In the genomic region with DNA sequence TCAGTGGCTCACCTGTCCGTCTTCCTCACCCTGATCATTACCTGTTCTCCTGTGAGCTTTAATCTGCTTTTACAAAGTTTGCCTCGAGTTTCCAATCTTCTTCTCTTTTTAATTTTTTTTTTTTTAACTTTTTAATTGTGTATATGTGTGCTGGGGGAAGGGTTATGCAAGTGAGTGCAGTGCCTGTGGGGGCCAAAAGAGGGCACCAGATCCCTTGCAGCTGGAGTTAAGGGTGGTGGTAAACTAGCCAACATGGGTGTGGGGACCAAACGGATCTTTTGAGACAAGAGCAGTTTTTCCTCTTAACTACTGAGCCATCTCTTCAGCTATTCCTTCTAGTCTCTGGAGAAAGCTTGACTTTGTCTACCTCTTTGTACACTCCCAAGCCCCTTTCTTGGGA, we compare ENCODE assay signal across 14 mouse cellular contexts. TPM values are rescaled to one million over a fixed set of nuclear protein-coding genes. Genes with fewer than 3 reads are reported as not detected.
DNase-seq lines count a peak whose midpoint lies in the region; ATAC-seq and TF ChIP-seq lines count a peak whose summit lies in the region.
"Had no signal": no experiment of that assay in that cellular context is flagged by ENCODE, and none has a peak within 500 bp of the region (broad histone marks: within the 10 kb centered on the region; RNA-seq: fewer than 3 reads in every experiment).

No protein-coding gene starts in this region.

- no peak overlapping the region for H3K4me2 ChIP-seq in lung, embryonic 14.5 days
- H3K4me2 ChIP-seq: hindbrain, embryonic 15.5 days; midbrain, embryonic 12.5 days had no signal

- H3K9ac ChIP-seq in lung, embryonic 14.5 days = no peak overlapping the region
- H3K9ac ChIP-seq in ES-Bruce4 (ENCODE audit: low read depth, poor library complexity, severe bottlenecking) = no peak overlapping the region
- H3K9ac ChIP-seq: hindbrain, embryonic 15.5 days; midbrain, embryonic 12.5 days had no signal

- peak; percentile 53 for TF ChIP-seq CTCF in gastrocnemius, adult 2 months (IDR thresholded peaks at IDR 0.05)
- TF ChIP-seq CTCF in lung, embryonic 14.5 days (IDR thresholded peaks at IDR 0.05; ENCODE audit: low read depth) = peak; percentile 48
- peak; percentile 73 for TF ChIP-seq CTCF in ES-Bruce4 (IDR thresholded peaks at IDR 0.05; ENCODE audit: low read depth, low read length)

- no peaks in the 10 kb centered on the region for H3K9me3 ChIP-seq in lung, embryonic 14.5 days (ENCODE audit: low read depth, low read length)
- H3K9me3 ChIP-seq in ES-Bruce4 (replicated peaks; ENCODE audit: control insufficient read depth, insufficient read depth, low read length, poor library complexity, severe bottlenecking) = no peaks in the 10 kb centered on the region
- H3K9me3 ChIP-seq: hindbrain, embryonic 15.5 days; midbrain, embryonic 12.5 days had no signal

- TF ChIP-seq POLR2A in ES-Bruce4 (IDR thresholded peaks at IDR 0.05; ENCODE audit: insufficient read depth, low read length) = no peak

- no peak overlapping the region for H3K27ac ChIP-seq in gastrocnemius, adult 2 months
- no peak overlapping the region for H3K27ac ChIP-seq in lung, embryonic 14.5 days (ENCODE audit: low read depth)
- H3K27ac ChIP-seq in ES-Bruce4 (ENCODE audit: insufficient read depth, low read length) = no peak overlapping the region
- H3K27ac ChIP-seq: hindbrain, embryonic 15.5 days; midbrain, embryonic 12.5 days had no signal

- no peaks in the 10 kb centered on the region for H3K4me1 ChIP-seq in lung, embryonic 14.5 days (ENCODE audit: insufficient read depth)
- H3K4me1 ChIP-seq in ES-Bruce4 (ENCODE audit: control insufficient read depth, insufficient read depth, low read length) = no peaks in the 10 kb centered on the region
- H3K4me1 ChIP-seq: hindbrain, embryonic 15.5 days; midbrain, embryonic 12.5 days had no signal

- ATAC-seq in lung, embryonic 14.5 days (ENCODE audit: insufficient read depth) = no peak

- 72% methylated on average over 3 of the region's 3 CpGs for WGBS in lung, embryonic 14.5 days

- no peak for DNase-seq in gastrocnemius, adult 2 months
- no peak for DNase-seq in gastrocnemius, postnatal 4 days (ENCODE audit: low spot score in 2 of 2)
- no peak for DNase-seq in lung, embryonic 14.5 days
- no peak for DNase-seq in lung, postnatal 4 days
- peak; percentile 46 for DNase-seq in naive thymus-derived CD4-positive, alpha-beta T cell, adult 2 months (ENCODE audit: low read depth)
- no peak for DNase-seq in urinary bladder, postnatal 36 days (ENCODE audit: low spot score in 2 of 2)
- DNase-seq in heart, adult 18-20 months = no peak
- DNase-seq: gastrocnemius, postnatal 36 days had no signal

- intact Hi-C loops in gastrocnemius, adult 2 months (cut with DNase I) = no loop called here

- H3K4me3 ChIP-seq in gastrocnemius, adult 2 months = no peak overlapping the region
- H3K4me3 ChIP-seq in lung, embryonic 14.5 days (ENCODE audit: low read depth, low read length) = no peak overlapping the region
- H3K4me3 ChIP-seq in ES-Bruce4 (ENCODE audit: low read depth, low read length) = no peak overlapping the region
- H3K4me3 ChIP-seq: hindbrain, embryonic 15.5 days; midbrain, embryonic 12.5 days had no signal

- H3K36me3 ChIP-seq in lung, embryonic 14.5 days (ENCODE audit: insufficient read depth) = peaks cover 67% of the 10 kb centered on the region
- peaks cover 3% of the 10 kb centered on the region; the same call in 1 of the 2 replicates for H3K36me3 ChIP-seq in ES-Bruce4 (ENCODE audit: control insufficient read depth, insufficient read depth, low read length, poor library complexity, severe bottlenecking)

- TF ChIP-seq EP300 in ES-Bruce4 (IDR thresholded peaks at IDR 0.05; ENCODE audit: insufficient read depth, low read depth, low read length) = no peak

- no peaks in the 10 kb centered on the region for H3K27me3 ChIP-seq in lung, embryonic 14.5 days (ENCODE audit: insufficient read depth, low read length)
- no peaks in the 10 kb centered on the region for H3K27me3 ChIP-seq in ES-Bruce4 (ENCODE audit: control insufficient read depth, insufficient read depth, low read length, poor library complexity, severe bottlenecking)
- H3K27me3 ChIP-seq: hindbrain, embryonic 15.5 days; midbrain, embryonic 12.5 days had no signal

RNA-seq across cellular contexts. Expression of a gene that starts 3.2 kb away (rescaled TPM):
- total RNA-seq in gastrocnemius, adult 2 months (2021) = 1 to 10 TPM; 2.6 TPM
- 1 to 10 TPM; 3.4 to 4.9 TPM for total RNA-seq in gastrocnemius, postnatal 4 days (2021)
- polyA plus RNA-seq in lung, embryonic 14.5 days (2014; fragmentation: Nextera tagmentation; extraction: Ambion mirVana) = 1.9 and 2.9 TPM in 2 replicates
- 0.68 and 1.0 TPM in 2 replicates for polyA plus RNA-seq in ES-Bruce4 (2011; ENCODE audit: insufficient read depth, insufficient read length, low read depth, missing spikeins)
- total RNA-seq in heart, adult 18-20 months (2021) = under 1 TPM; 0.87 to 0.92 TPM

RNA-seq across cellular contexts. Expression of a gene that starts 9.9 kb away (rescaled TPM):
- total RNA-seq in gastrocnemius, adult 2 months (2021) = 10 to 100 TPM; 33.0 to 37.0 TPM
- 10 to 100 TPM; 54.7 to 56.9 TPM for total RNA-seq in gastrocnemius, postnatal 4 days (2021)
- polyA plus RNA-seq in lung, embryonic 14.5 days (2014; fragmentation: Nextera tagmentation; extraction: Ambion mirVana) = 74.5 and 81.2 TPM in 2 replicates
- polyA plus RNA-seq in ES-Bruce4 (2011; ENCODE audit: insufficient read depth, insufficient read length, low read depth, missing spikeins) = 45.3 and 47.5 TPM in 2 replicates
- total RNA-seq in heart, adult 18-20 months (2021) = 10 to 100 TPM; 40.1 to 43.0 TPM

RNA-seq across cellular contexts. Expression of a gene that starts 11.1 kb away (rescaled TPM):
- total RNA-seq in gastrocnemius, adult 2 months (2021) = 1 to 10 TPM; 1.3 to 1.6 TPM
- total RNA-seq in gastrocnemius, postnatal 4 days (2021) = 1 to 10 TPM; 6.1 to 6.3 TPM
- 13.2 and 13.9 TPM in 2 replicates for polyA plus RNA-seq in lung, embryonic 14.5 days (2014; fragmentation: Nextera tagmentation; extraction: Ambion mirVana)
- 11.1 and 14.0 TPM in 2 replicates for polyA plus RNA-seq in ES-Bruce4 (2011; ENCODE audit: insufficient read depth, insufficient read length, low read depth, missing spikeins)
- 1 to 10 TPM; 1.8 to 2.3 TPM for total RNA-seq in heart, adult 18-20 months (2021)

RNA-seq across cellular contexts. Expression of a gene that starts 24.4 kb away (rescaled TPM):
- total RNA-seq in gastrocnemius, adult 2 months (2021) = not detected
- total RNA-seq in gastrocnemius, postnatal 4 days (2021) = 1 to 10 TPM in 1 of 2 experiments, not detected in 1; 7.6 TPM
- polyA plus RNA-seq in lung, embryonic 14.5 days (2014; fragmentation: Nextera tagmentation; extraction: Ambion mirVana) = not detected in 2 replicates
- not detected in 2 replicates for polyA plus RNA-seq in ES-Bruce4 (2011; ENCODE audit: insufficient read depth, insufficient read length, low read depth, missing spikeins)
- not detected for total RNA-seq in heart, adult 18-20 months (2021)
- total RNA-seq: common myeloid progenitor, adult 5-6 weeks; gastrocnemius, postnatal 36 days; layer of hippocampus, adult 8-10 months had no signal
- polyA plus RNA-seq: limb, embryonic 14.5 days had no signal

RNA-seq across cellular contexts. Expression of a gene that starts 57.6 kb away (rescaled TPM):
- 100 to 1,000 TPM; 401 to 459 TPM for total RNA-seq in gastrocnemius, adult 2 months (2021)
- total RNA-seq in gastrocnemius, postnatal 4 days (2021) = 100 to 1,000 TPM; 614 to 662 TPM
- polyA plus RNA-seq in lung, embryonic 14.5 days (2014; fragmentation: Nextera tagmentation; extraction: Ambion mirVana) = 280 and 281 TPM in 2 replicates
- polyA plus RNA-seq in ES-Bruce4 (2011; ENCODE audit: insufficient read depth, insufficient read length, low read depth, missing spikeins) = 1,129 and 1,194 TPM in 2 replicates
- total RNA-seq in heart, adult 18-20 months (2021) = 100 to 1,000 TPM; 418 to 491 TPM
